Mouse (Mus musculus): ENCODE measurements around the gene Pot1a. TPM values are rescaled to one million over a fixed set of nuclear protein-coding genes. Genes with fewer than 3 reads are reported as not detected.

The Pot1a gene
- polyA plus RNA-seq (2015; fragmentation: Nextera tagmentation; extraction: Ambion mirVana) = 28.0 and 28.9 TPM in 2 replicates

GRCm38 (mm10) chr6:25808806-25809495 is at the start of gene Pot1a:
Pot1a (minus strand) TSS chr6:25809246.
- no peaks in the 10 kb centered on the region for H3K36me3 ChIP-seq
- under 1% methylated on average over 34 of the region's 34 CpGs for WGBS
- H3K4me1 ChIP-seq = no peaks in the 10 kb centered on the region
- peak; percentile 98 for ATAC-seq (ENCODE audit: insufficient number of reproducible peaks, low FRiP score, low TSS enrichment, low read depth)
- H3K27me3 ChIP-seq = no peaks in the 10 kb centered on the region
- no peaks in the 10 kb centered on the region for H3K9me3 ChIP-seq (replicated peaks)
- H3K4me3 ChIP-seq (replicated peaks) = peak within 1 kb of the TSS; percentile 72
- peak within 1 kb of the TSS; percentile 63 for H3K4me2 ChIP-seq (replicated peaks)
- H3K9ac ChIP-seq = peak within 1 kb of the TSS; percentile 57
- peak within 1 kb of the TSS; percentile 86 for H3K27ac ChIP-seq (replicated peaks)

GRCm38 (mm10) chr6:25836261-25836660 is 27.2 kb upstream of the Pot1a start:
- Histone ChIP-seq H3K27me3 (no peaks in the 10 kb centered on the region), H3K9ac (no peak overlapping the region), H3K27ac (replicated peaks) (no peak overlapping the region), H3K4me2 (replicated peaks) (no peak overlapping the region), H3K4me1 (no peaks in the 10 kb centered on the region), H3K36me3 (no peaks in the 10 kb centered on the region), H3K9me3 (replicated peaks) (no peaks in the 10 kb centered on the region), H3K4me3 (replicated peaks) (no peak overlapping the region)
- no peak for ATAC-seq (ENCODE audit: insufficient number of reproducible peaks, low FRiP score, low TSS enrichment, low read depth)
- 39% methylated on average over 2 of the region's 2 CpGs for WGBS

GRCm38 (mm10) chr6:25806021-25806420 is 3.0 kb downstream of the Pot1a start:
- H3K4me1 ChIP-seq = no peaks in the 10 kb centered on the region
- H3K4me2 ChIP-seq (replicated peaks) = no peak overlapping the region
- H3K4me3 ChIP-seq (replicated peaks) = no peak overlapping the region
- no peak overlapping the region for H3K27ac ChIP-seq (replicated peaks)
- H3K9me3 ChIP-seq (replicated peaks) = no peaks in the 10 kb centered on the region
- WGBS = 84% methylated on average over 3 of the region's 3 CpGs
- no peak overlapping the region for H3K9ac ChIP-seq
- no peaks in the 10 kb centered on the region for H3K36me3 ChIP-seq
- no peak for ATAC-seq (ENCODE audit: insufficient number of reproducible peaks, low FRiP score, low TSS enrichment, low read depth)
- H3K27me3 ChIP-seq = no peaks in the 10 kb centered on the region

- Histone ChIP-seq H3K36me3 (peaks cover 8% of the 10 kb centered on the region; the same call in 1 of the 2 replicates), H3K9me3 (replicated peaks) (no peaks in the 10 kb centered on the region), H3K9ac (no peak overlapping the region), H3K4me2 (replicated peaks) (no peak overlapping the region), H3K27ac (replicated peaks) (no peak overlapping the region), H3K4me3 (replicated peaks) (no peak overlapping the region), H3K27me3 (no peaks in the 10 kb centered on the region), H3K4me1 (no peaks in the 10 kb centered on the region)
- 71% methylated on average over 3 of the region's 3 CpGs for WGBS
- ATAC-seq (ENCODE audit: insufficient number of reproducible peaks, low FRiP score, low TSS enrichment, low read depth) = no peak
Measured at GRCm38 (mm10) chr6:25802269-25802668, 6.8 kb downstream of the Pot1a start.

GRCm38 (mm10) chr6:25801230-25801629 is 7.8 kb downstream of the Pot1a start:
- 89% methylated on average over 6 of the region's 6 CpGs for WGBS
- ATAC-seq (ENCODE audit: insufficient number of reproducible peaks, low FRiP score, low TSS enrichment, low read depth) = no peak

GRCm38 (mm10) chr6:25768238-25768637 is 40.8 kb downstream of the Pot1a start:
- no peak overlapping the region for H3K27ac ChIP-seq (replicated peaks)
- no peak for ATAC-seq (ENCODE audit: insufficient number of reproducible peaks, low FRiP score, low TSS enrichment, low read depth)
- WGBS = 90% methylated on average over 3 of the region's 3 CpGs

More at GRCm38 (mm10) chr6:25801230-25801629, 7.8 kb downstream of the Pot1a start:
- no peak overlapping the region for H3K27ac ChIP-seq (replicated peaks)
- no peak overlapping the region for H3K4me2 ChIP-seq (replicated peaks)
- H3K4me1 ChIP-seq = no peaks in the 10 kb centered on the region
- no peak overlapping the region for H3K9ac ChIP-seq
- H3K9me3 ChIP-seq (replicated peaks) = no peaks in the 10 kb centered on the region
- H3K36me3 ChIP-seq = peaks cover 12% of the 10 kb centered on the region; the same call in 1 of the 2 replicates
- no peaks in the 10 kb centered on the region for H3K27me3 ChIP-seq
- no peak overlapping the region for H3K4me3 ChIP-seq (replicated peaks)

GRCm38 (mm10) chr6:25767552-25767951 is 41.5 kb downstream of the Pot1a start:
- H3K36me3 ChIP-seq = peaks cover 19% of the 10 kb centered on the region
- H3K9me3 ChIP-seq (replicated peaks) = no peaks in the 10 kb centered on the region
- H3K4me1 ChIP-seq = no peaks in the 10 kb centered on the region
- H3K27ac ChIP-seq (replicated peaks) = no peak overlapping the region
- ATAC-seq (ENCODE audit: insufficient number of reproducible peaks, low FRiP score, low TSS enrichment, low read depth) = no peak
- no peaks in the 10 kb centered on the region for H3K27me3 ChIP-seq
- H3K4me3 ChIP-seq (replicated peaks) = no peak overlapping the region
- H3K4me2 ChIP-seq (replicated peaks) = no peak overlapping the region
- 90% methylated on average over 8 of the region's 8 CpGs for WGBS
- H3K9ac ChIP-seq = no peak overlapping the region

More at GRCm38 (mm10) chr6:25768238-25768637, 40.8 kb downstream of the Pot1a start:
- Histone ChIP-seq H3K4me3 (replicated peaks) (no peak overlapping the region), H3K27me3 (no peaks in the 10 kb centered on the region), H3K4me1 (no peaks in the 10 kb centered on the region), H3K9ac (no peak overlapping the region), H3K36me3 (peaks cover 17% of the 10 kb centered on the region; the same call in 1 of the 2 replicates), H3K9me3 (replicated peaks) (no peaks in the 10 kb centered on the region), H3K4me2 (replicated peaks) (no peak overlapping the region)

GRCm38 (mm10) chr6:25767073-25767472 is 42.0 kb downstream of the Pot1a start:
- no peak overlapping the region for H3K4me3 ChIP-seq (replicated peaks)
- H3K9ac ChIP-seq = no peak overlapping the region
- peaks cover 23% of the 10 kb centered on the region for H3K36me3 ChIP-seq

GRCm38 (mm10) chr6:25766283-25766682 is 42.8 kb downstream of the Pot1a start:
- Histone ChIP-seq H3K4me2 (replicated peaks) (no peak overlapping the region), H3K9ac (no peak overlapping the region), H3K9me3 (replicated peaks) (no peaks in the 10 kb centered on the region), H3K27ac (replicated peaks) (no peak overlapping the region), H3K27me3 (no peaks in the 10 kb centered on the region), H3K36me3 (peaks cover 26% of the 10 kb centered on the region), H3K4me3 (replicated peaks) (no peak overlapping the region), H3K4me1 (no peaks in the 10 kb centered on the region)
- no peak for ATAC-seq (ENCODE audit: insufficient number of reproducible peaks, low FRiP score, low TSS enrichment, low read depth)
- WGBS = 85% methylated on average over 10 of the region's 10 CpGs

More at GRCm38 (mm10) chr6:25767073-25767472, 42.0 kb downstream of the Pot1a start:
- WGBS = 61% methylated on average over 7 of the region's 7 CpGs
- Histone ChIP-seq H3K9me3 (replicated peaks) (no peaks in the 10 kb centered on the region), H3K27me3 (no peaks in the 10 kb centered on the region), H3K4me1 (no peaks in the 10 kb centered on the region), H3K27ac (replicated peaks) (no peak overlapping the region), H3K4me2 (replicated peaks) (no peak overlapping the region)
- ATAC-seq (ENCODE audit: insufficient number of reproducible peaks, low FRiP score, low TSS enrichment, low read depth) = no peak

GRCm38 (mm10) chr6:25752651-25753050 is 56.4 kb downstream of the Pot1a start:
- Histone ChIP-seq H3K4me3 (replicated peaks) (no peak overlapping the region), H3K9me3 (replicated peaks) (no peaks in the 10 kb centered on the region), H3K36me3 (peaks cover 19% of the 10 kb centered on the region), H3K4me2 (replicated peaks) (no peak overlapping the region), H3K27ac (replicated peaks) (no peak overlapping the region), H3K9ac (no peak overlapping the region), H3K27me3 (no peaks in the 10 kb centered on the region), H3K4me1 (no peaks in the 10 kb centered on the region)
- ATAC-seq (ENCODE audit: insufficient number of reproducible peaks, low FRiP score, low TSS enrichment, low read depth) = no peak
- 88% methylated on average over 1 of the region's 1 CpGs for whole genome bisulfite sequencing

- Histone ChIP-seq H3K4me3 (replicated peaks) (no peak overlapping the region), H3K27me3 (no peaks in the 10 kb centered on the region), H3K36me3 (no peaks in the 10 kb centered on the region), H3K4me1 (no peaks in the 10 kb centered on the region), H3K4me2 (replicated peaks) (no peak overlapping the region), H3K9ac (no peak overlapping the region), H3K27ac (replicated peaks) (no peak overlapping the region), H3K9me3 (replicated peaks) (no peaks in the 10 kb centered on the region)
- ATAC-seq (ENCODE audit: insufficient number of reproducible peaks, low FRiP score, low TSS enrichment, low read depth) = peak; percentile 67
Measured at GRCm38 (mm10) chr6:25736533-25736932, 72.5 kb downstream of the Pot1a start.

GRCm38 (mm10) chr6:25726560-25726959 is 82.5 kb downstream of the Pot1a start:
- H3K4me3 ChIP-seq (replicated peaks) = no peak overlapping the region
- no peaks in the 10 kb centered on the region for H3K4me1 ChIP-seq
- WGBS = 75% methylated on average over 1 of the region's 1 CpGs
- H3K27me3 ChIP-seq = no peaks in the 10 kb centered on the region
- H3K9me3 ChIP-seq (replicated peaks) = no peaks in the 10 kb centered on the region
- H3K36me3 ChIP-seq = no peaks in the 10 kb centered on the region
- H3K4me2 ChIP-seq (replicated peaks) = no peak overlapping the region
- no peak overlapping the region for H3K27ac ChIP-seq (replicated peaks)
- no peak overlapping the region for H3K9ac ChIP-seq
- ATAC-seq (ENCODE audit: insufficient number of reproducible peaks, low FRiP score, low TSS enrichment, low read depth) = no peak
